Mouse (Mus musculus) MEL (cell line): ENCODE data around the gene Hmg20b.

ENCODE experiments used
- BHLHE40 ChIP-seq: IDR thresholded peaks from 2 replicates; pipeline ENCODE4 v1.6.1; 2012; ENCODE audit warnings: low read depth, mild to moderate bottlenecking, inconsistent platforms, low read length, improper control_type of control experiment, borderline replicate concordance
- CTCF ChIP-seq, 3 experiments: IDR thresholded peaks in 2 of 3; conservative IDR thresholded peaks in 1 of 3; 2 replicates each; pipeline ENCODE4 v1.5.1; 2011 to 2012; ENCODE audit warnings: low read length in 3 of 3, low read depth in 2 of 3, mild to moderate bottlenecking in 2 of 3, improper control_type of control experiment in 1 of 3, inconsistent platforms in 1 of 3, mixed read lengths in 1 of 3, moderate library complexity in 1 of 3; ENCODE audit not compliant: control insufficient read depth in 1 of 3, insufficient read depth in 1 of 3, poor library complexity in 1 of 3, severe bottlenecking in 1 of 3
- E2F4 ChIP-seq: IDR thresholded peaks from 2 replicates; pipeline ENCODE4 v1.6.1; 2011; ENCODE audit warnings: low read depth, low read length, improper control_type of control experiment, borderline replicate concordance
- EP300 ChIP-seq, 2 experiments: IDR thresholded peaks; 2 replicates each; pipeline ENCODE4 v1.6.1; 2011; ENCODE audit warnings: improper control_type of control experiment in 2 of 2, low read length in 2 of 2, low read depth in 1 of 2, mild to moderate bottlenecking in 1 of 2
- GABPA ChIP-seq: IDR thresholded peaks from 2 replicates; pipeline ENCODE4 v1.6.1; 2012; ENCODE audit warnings: low read depth, mild to moderate bottlenecking, inconsistent platforms, low read length, improper control_type of control experiment, moderate library complexity
- NRF1 ChIP-seq: IDR thresholded peaks from 2 replicates; pipeline ENCODE4 v1.6.1; 2014; ENCODE audit warnings: low read depth, mild to moderate bottlenecking, inconsistent platforms, low read length, improper control_type of control experiment, moderate library complexity; ENCODE audit not compliant: poor library complexity, insufficient read depth, severe bottlenecking
- POLR2A ChIP-seq, 2 experiments: IDR thresholded peaks; 2 replicates each; pipeline ENCODE4 v1.6.1; 2011 to 2012; ENCODE audit warnings: low read length in 2 of 2, mild to moderate bottlenecking in 2 of 2, control low read depth in 1 of 2, improper control_type of control experiment in 1 of 2, low read depth in 1 of 2, moderate library complexity in 1 of 2; ENCODE audit not compliant: control insufficient read depth in 1 of 2, insufficient read depth in 1 of 2, poor library complexity in 1 of 2
- POLR2AphosphoS2 ChIP-seq: IDR thresholded peaks from 2 replicates; pipeline ENCODE4 v1.6.1; 2011; ENCODE audit warnings: low read length, improper control_type of control experiment
- TCF12 ChIP-seq: IDR thresholded peaks from 2 replicates; pipeline ENCODE4 v1.6.1; 2014; ENCODE audit warnings: low read depth, mild to moderate bottlenecking, inconsistent platforms, low read length, improper control_type of control experiment, moderate library complexity
- USF1 ChIP-seq: IDR thresholded peaks from 2 replicates; pipeline ENCODE4 v1.6.1; 2014; ENCODE audit warnings: low read depth, mild to moderate bottlenecking, inconsistent platforms, low read length, improper control_type of control experiment, moderate library complexity
- ZMIZ1 ChIP-seq: IDR thresholded peaks from 2 replicates; pipeline ENCODE4 v1.6.1; 2012; ENCODE audit warnings: low read depth, mild to moderate bottlenecking, inconsistent platforms, low read length, improper control_type of control experiment, moderate library complexity

GRCm38 (mm10) chr10:81302781-81303218 lies 47.5 kb downstream of the Hmg20b start:
- TF ChIP-seq CTCF (IDR thresholded peaks at IDR 0.05 in 2 of 3, conservative IDR thresholded peaks at IDR 0.05 in 1 of 3; ENCODE audit: control insufficient read depth in 1 of 3, insufficient read depth in 1 of 3, low read depth in 2 of 3, low read length in 3 of 3, poor library complexity in 1 of 3, severe bottlenecking in 1 of 3) (no peak), NRF1 (no peak), BHLHE40 (no peak), ZMIZ1 (no peak), E2F4 (no peak), POLR2A (IDR thresholded peaks at IDR 0.05; ENCODE audit: control insufficient read depth in 1 of 2, insufficient read depth in 1 of 2, low read depth in 1 of 2, low read length in 2 of 2, poor library complexity in 1 of 2) (no peak), GABPA (no peak), EP300 (IDR thresholded peaks at IDR 0.05; ENCODE audit: low read depth in 1 of 2, low read length in 2 of 2) (no peak), POLR2AphosphoS2 (no peak), USF1 (no peak), TCF12 (no peak)
